Comparison of ENCODE assay signal across 18 mouse cellular contexts in genomic region chr10:52904914-52905313, GRCm38 (mm10).
A peak's percentile ranks its signal among the peaks of the same experiment; 100 is the strongest.
DNase-seq lines count a peak whose midpoint lies in the region; ATAC-seq lines count a peak whose summit lies in the region.
"Had no signal": no experiment of that assay in that cellular context is flagged by ENCODE, and none has a peak within 500 bp of the region (broad histone marks: within the 10 kb centered on the region; RNA-seq: fewer than 3 reads in every experiment).

No protein-coding gene starts in this region.

- no peak overlapping the region for H3K27ac ChIP-seq in heart, embryonic 10.5 days
- no peak overlapping the region for H3K27ac ChIP-seq in midbrain, embryonic 14.5 days (replicated peaks; ENCODE audit: low read depth, low read length)
- no peak overlapping the region for H3K27ac ChIP-seq in midbrain, embryonic 16.5 days (ENCODE audit: low read length)
- H3K27ac ChIP-seq: embryonic facial prominence, embryonic 12.5 days; heart, embryonic 13.5 days; layer of hippocampus, adult 2 months; liver, embryonic 15.5 days; neural tube, embryonic 12.5 days had no signal

- H3K4me2 ChIP-seq in midbrain, embryonic 14.5 days (ENCODE audit: low read length), result no peak overlapping the region
- H3K4me2 ChIP-seq in midbrain, embryonic 16.5 days (ENCODE audit: low read length), result no peak overlapping the region
- H3K4me2 ChIP-seq: embryonic facial prominence, embryonic 12.5 days; heart, embryonic 13.5 days; liver, embryonic 15.5 days; neural tube, embryonic 12.5 days had no signal

- H3K27me3 ChIP-seq in heart, embryonic 10.5 days (ENCODE audit: insufficient read depth, poor library complexity, severe bottlenecking), result no peaks in the 10 kb centered on the region
- H3K27me3 ChIP-seq in midbrain, embryonic 14.5 days (ENCODE audit: control insufficient read depth, insufficient read depth, low read length), result no peaks in the 10 kb centered on the region
- H3K27me3 ChIP-seq in midbrain, embryonic 16.5 days (ENCODE audit: control insufficient read depth, insufficient read depth, low read depth, low read length), result no peaks in the 10 kb centered on the region
- H3K27me3 ChIP-seq: embryonic facial prominence, embryonic 12.5 days; heart, embryonic 13.5 days; liver, embryonic 15.5 days; megakaryocyte, embryonic 14.5 days; neural tube, embryonic 12.5 days had no signal

- H3K9me3 ChIP-seq in heart, embryonic 10.5 days, result no peaks in the 10 kb centered on the region
- H3K9me3 ChIP-seq in midbrain, embryonic 14.5 days (ENCODE audit: control insufficient read depth, low read length), result no peaks in the 10 kb centered on the region
- H3K9me3 ChIP-seq in midbrain, embryonic 16.5 days (replicated peaks; ENCODE audit: control insufficient read depth, low read length, poor library complexity, severe bottlenecking), result no peaks in the 10 kb centered on the region
- H3K9me3 ChIP-seq: embryonic facial prominence, embryonic 12.5 days; heart, embryonic 13.5 days; liver, embryonic 15.5 days; megakaryocyte, embryonic 14.5 days; neural tube, embryonic 12.5 days had no signal

- peak; percentile 91 to 92 for DNase-seq in cerebellum, postnatal 10 days
- peak; percentile 7 for DNase-seq in heart, postnatal 4 days
- no peak for DNase-seq in heart, embryonic 10.5 days (ENCODE audit: low spot score)
- peak; percentile 32 for DNase-seq in midbrain, embryonic 14.5 days
- peak; percentile 1 for DNase-seq in retina, postnatal 7 days (ENCODE audit: low read depth, low spot score)
- DNase-seq: adrenal gland, adult 8-10 months; kidney, adult 11 months; kidney, postnatal 10 days; lung, postnatal 14 days; thymus, postnatal 25 days had no signal

- H3K4me1 ChIP-seq in heart, embryonic 10.5 days, result no peaks in the 10 kb centered on the region
- no peaks in the 10 kb centered on the region for H3K4me1 ChIP-seq in midbrain, embryonic 14.5 days (ENCODE audit: control insufficient read depth, insufficient read depth, low read length)
- no peaks in the 10 kb centered on the region for H3K4me1 ChIP-seq in midbrain, embryonic 16.5 days (ENCODE audit: control insufficient read depth, insufficient read depth, low read length)
- H3K4me1 ChIP-seq: embryonic facial prominence, embryonic 12.5 days; heart, embryonic 13.5 days; liver, embryonic 15.5 days; megakaryocyte, embryonic 14.5 days; neural tube, embryonic 12.5 days had no signal

- WGBS in heart, embryonic 10.5 days, result 77% methylated on average over 2 of the region's 2 CpGs
- WGBS in midbrain, embryonic 14.5 days, result 73% methylated on average over 2 of the region's 2 CpGs
- 66% methylated on average over 2 of the region's 2 CpGs for WGBS in midbrain, embryonic 16.5 days

- ATAC-seq in cerebellum, adult (ENCODE audit: insufficient number of reproducible peaks, low FRiP score, low TSS enrichment), result no peak
- no peak for ATAC-seq in midbrain, embryonic 14.5 days (ENCODE audit: low FRiP score, low TSS enrichment)
- no peak for ATAC-seq in midbrain, embryonic 16.5 days

- no peaks in the 10 kb centered on the region for H3K36me3 ChIP-seq in heart, embryonic 10.5 days
- H3K36me3 ChIP-seq in midbrain, embryonic 14.5 days (ENCODE audit: control insufficient read depth, insufficient read depth, low read length), result no peaks in the 10 kb centered on the region
- H3K36me3 ChIP-seq in midbrain, embryonic 16.5 days (ENCODE audit: control insufficient read depth, insufficient read depth, low read length), result no peaks in the 10 kb centered on the region
- H3K36me3 ChIP-seq: embryonic facial prominence, embryonic 12.5 days; heart, embryonic 13.5 days; liver, embryonic 15.5 days; neural tube, embryonic 12.5 days had no signal

- H3K9ac ChIP-seq in midbrain, embryonic 14.5 days (replicated peaks; ENCODE audit: low read length), result no peak overlapping the region
- H3K9ac ChIP-seq in midbrain, embryonic 16.5 days (ENCODE audit: low read depth, low read length), result no peak overlapping the region
- H3K9ac ChIP-seq: embryonic facial prominence, embryonic 12.5 days; heart, embryonic 13.5 days; liver, embryonic 15.5 days; neural tube, embryonic 12.5 days had no signal

- no peak overlapping the region for H3K4me3 ChIP-seq in heart, embryonic 10.5 days
- H3K4me3 ChIP-seq in midbrain, embryonic 14.5 days (replicated peaks; ENCODE audit: low read depth, low read length), result no peak overlapping the region
- no peak overlapping the region for H3K4me3 ChIP-seq in midbrain, embryonic 16.5 days (ENCODE audit: low read depth, low read length)
- H3K4me3 ChIP-seq: embryonic facial prominence, embryonic 12.5 days; heart, embryonic 13.5 days; layer of hippocampus, adult 2 months; liver, embryonic 15.5 days; megakaryocyte, embryonic 14.5 days; neural tube, embryonic 12.5 days had no signal
